Comparison of ENCODE assay signal across 8 mouse cellular contexts in genomic region chr2:144166102-144166750, GRCm38 (mm10).
DNase-seq lines count a peak whose midpoint lies in the region; ATAC-seq lines count a peak whose summit lies in the region.

No protein-coding gene starts in this region.

- WGBS in heart, embryonic 14.5 days = 26% methylated on average over 12 of the region's 12 CpGs
- WGBS in hindbrain, embryonic 11.5 days = 29% methylated on average over 12 of the region's 12 CpGs
- 32% methylated on average over 12 of the region's 12 CpGs for WGBS in midbrain, embryonic 13.5 days

- no peaks in the 10 kb centered on the region for H3K36me3 ChIP-seq in heart, embryonic 14.5 days (ENCODE audit: control insufficient read depth, insufficient read depth, low read length)
- H3K36me3 ChIP-seq in hindbrain, embryonic 11.5 days (ENCODE audit: control insufficient read depth, insufficient read depth, low read length) = no peaks in the 10 kb centered on the region
- H3K36me3 ChIP-seq in midbrain, embryonic 13.5 days = no peaks in the 10 kb centered on the region

- H3K9me3 ChIP-seq in heart, embryonic 14.5 days (ENCODE audit: control insufficient read depth, low read length) = no peaks in the 10 kb centered on the region
- H3K9me3 ChIP-seq in hindbrain, embryonic 11.5 days (ENCODE audit: control insufficient read depth, low read length) = no peaks in the 10 kb centered on the region
- no peaks in the 10 kb centered on the region for H3K9me3 ChIP-seq in midbrain, embryonic 13.5 days

- peak overlapping the region; percentile 99 for H3K27ac ChIP-seq in heart, embryonic 14.5 days (replicated peaks in 1 of 2; ENCODE audit: control insufficient read depth in 1 of 2, insufficient read depth in 1 of 2, low read depth in 2 of 2, low read length in 2 of 2)
- no peak overlapping the region for H3K27ac ChIP-seq in hindbrain, embryonic 11.5 days (ENCODE audit: low read depth, low read length)
- H3K27ac ChIP-seq in midbrain, embryonic 13.5 days = peak overlapping the region; percentile 91

- H3K4me2 ChIP-seq in heart, embryonic 14.5 days (ENCODE audit: low read length) = peak overlapping the region; percentile 94
- H3K4me2 ChIP-seq in hindbrain, embryonic 11.5 days (replicated peaks; ENCODE audit: low read depth, low read length) = peak overlapping the region; percentile 95
- peak overlapping the region; percentile 85 for H3K4me2 ChIP-seq in midbrain, embryonic 13.5 days (replicated peaks)

- no peaks in the 10 kb centered on the region for H3K27me3 ChIP-seq in heart, embryonic 14.5 days (ENCODE audit: control insufficient read depth, insufficient read depth, low read length)
- H3K27me3 ChIP-seq in hindbrain, embryonic 11.5 days (ENCODE audit: control insufficient read depth, insufficient read depth, low read length) = no peaks in the 10 kb centered on the region
- 0 out of 2 replicates have a peak, but pooled peaks cover 7% of the 10 kb centered on the region for H3K27me3 ChIP-seq in midbrain, embryonic 13.5 days

- no peak for ATAC-seq in heart, embryonic 14.5 days (ENCODE audit: insufficient number of reproducible peaks, insufficient read depth, low FRiP score, low read depth)
- ATAC-seq in hindbrain, embryonic 11.5 days (ENCODE audit: low FRiP score) = no peak
- ATAC-seq in midbrain, embryonic 13.5 days = no peak; the same call in 1 of the 2 replicates

- peak overlapping the region; percentile 76 to 90 for H3K4me3 ChIP-seq in heart, embryonic 14.5 days (ENCODE audit: control insufficient read depth in 1 of 2, insufficient read depth in 1 of 2, low read depth in 1 of 2, low read length in 2 of 2)
- peak overlapping the region; percentile 61 for H3K4me3 ChIP-seq in hindbrain, embryonic 11.5 days (ENCODE audit: low read depth, low read length)
- peak overlapping the region; percentile 64 for H3K4me3 ChIP-seq in midbrain, embryonic 13.5 days (replicated peaks)

- DNase-seq in heart, adult 9 months (ENCODE audit: low spot score in 2 of 2) = no peak
- peak; percentile 31 for DNase-seq in adipocyte (ENCODE audit: low spot score)
- no peak for DNase-seq in hindbrain, embryonic 11.5 days (ENCODE audit: low spot score)
- no peak for DNase-seq in left cerebral cortex, adult 8-10 months (ENCODE audit: low spot score in 2 of 2)
- DNase-seq in right cerebral cortex, postnatal 4 days = no peak
- DNase-seq in frontal cortex, postnatal 36 days (ENCODE audit: low spot score in 2 of 2) = no peak

- peaks cover 12 to 13% of the 10 kb centered on the region in 2 experiments for H3K4me1 ChIP-seq in heart, embryonic 14.5 days (ENCODE audit: control insufficient read depth in 2 of 2, insufficient read depth in 2 of 2, low read length in 2 of 2)
- H3K4me1 ChIP-seq in hindbrain, embryonic 11.5 days (replicated peaks; ENCODE audit: control insufficient read depth, insufficient read depth, low read length) = 0 out of 2 replicates have a peak, but pooled peaks cover 2% of the 10 kb centered on the region
- peaks cover 22% of the 10 kb centered on the region for H3K4me1 ChIP-seq in midbrain, embryonic 13.5 days (replicated peaks)

- peak overlapping the region; percentile 86 for H3K9ac ChIP-seq in heart, embryonic 14.5 days (ENCODE audit: low read length)
- no peak overlapping the region for H3K9ac ChIP-seq in hindbrain, embryonic 11.5 days (ENCODE audit: low read depth, low read length)
- H3K9ac ChIP-seq in midbrain, embryonic 13.5 days (replicated peaks) = peak overlapping the region; percentile 81
